Mouse (Mus musculus) brain, embryonic 14.5 days (tissue): ENCODE data around the gene Hist1h1e.

Source experiments
- CTCF ChIP-seq: fragments of 200-500 bp; IDR thresholded peaks from 2 replicates; pipeline ENCODE4 v1.5.1; 2012; ENCODE audit warnings: inconsistent platforms, mild to moderate bottlenecking, moderate library complexity, borderline replicate concordance; ENCODE audit not compliant: insufficient read depth, insufficient read length; ENCODE audit errors: extremely low read depth
- POLR2A ChIP-seq: fragments of 200-500 bp; IDR thresholded peaks from 2 replicates; pipeline ENCODE4 v1.6.1; 2012; ENCODE audit warnings: mild to moderate bottlenecking, inconsistent platforms, borderline replicate concordance; ENCODE audit not compliant: poor library complexity, insufficient read depth, insufficient read length, severe bottlenecking; ENCODE audit errors: extremely low read depth

- TF ChIP-seq POLR2A (peak; percentile 36; the same call in 1 of the 2 replicates), CTCF (no peak)
Observed at GRCm38 (mm10) chr13:23620733-23621531, 1.4 kb downstream of the Hist1h1e start, which contains the start of gene Hist1h2be.
